Mouse (Mus musculus) stomach, postnatal 0 days (tissue): ENCODE data around the gene Dtx3.

Experiments used
- CTCF ChIP-seq: IDR thresholded peaks from 2 replicates; pipeline ENCODE4 v1.5.1; 2016; ENCODE audit warnings: antibody characterized with exemption, low read depth, mild to moderate bottlenecking, moderate library complexity
- EP300 ChIP-seq: optimal IDR thresholded peaks from 2 replicates; pipeline ENCODE3; 2016; ENCODE audit warnings: antibody characterized with exemption

GRCm38 (mm10) chr10:127189651-127190381 is 5.7 kb downstream of the Dtx3 start, which contains the start of gene Arhgef25:
- TF ChIP-seq CTCF (no peak), EP300 (no peak)
